In the genomic region with DNA sequence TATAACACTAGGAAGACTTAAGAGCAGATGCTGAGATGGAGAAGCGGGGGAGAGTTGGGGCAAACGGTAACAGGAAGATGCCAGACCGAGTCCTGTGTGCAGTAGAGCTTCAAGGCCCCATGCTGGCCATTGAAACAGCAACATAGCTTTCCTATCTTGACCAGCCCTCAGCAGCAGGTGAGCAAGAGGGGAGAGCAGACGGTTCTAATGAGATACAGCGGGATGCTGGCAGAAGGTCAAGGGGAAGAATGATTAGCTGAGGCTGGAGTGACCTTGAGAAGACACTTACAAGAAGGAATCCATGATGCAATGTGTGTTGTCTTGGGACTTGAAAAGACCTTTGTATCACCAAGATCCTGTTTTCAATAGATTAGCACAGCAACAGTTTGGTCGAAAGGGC, we compare ENCODE assay signal across 20 mouse cellular contexts. TPM values are rescaled to one million over a fixed set of nuclear protein-coding genes. Genes with fewer than 3 reads are reported as not detected.
DNase-seq lines count a peak whose midpoint lies in the region; ATAC-seq and TF ChIP-seq lines count a peak whose summit lies in the region.
"Had no signal": no experiment of that assay in that cellular context is flagged by ENCODE, and none has a peak within 500 bp of the region (broad histone marks: within the 10 kb centered on the region; RNA-seq: fewer than 3 reads in every experiment).

No protein-coding gene starts in this region.

- H3K27me3 ChIP-seq in midbrain, postnatal 0 days (ENCODE audit: insufficient read depth, low read length), result no peaks in the 10 kb centered on the region
- no peaks in the 10 kb centered on the region for H3K27me3 ChIP-seq in midbrain, embryonic 16.5 days (ENCODE audit: control insufficient read depth, insufficient read depth, low read depth, low read length)
- H3K27me3 ChIP-seq in kidney, embryonic 16.5 days (ENCODE audit: insufficient read depth, low read length), result no peaks in the 10 kb centered on the region
- H3K27me3 ChIP-seq: embryonic facial prominence, embryonic 12.5 days; heart, embryonic 12.5 days; hindbrain, embryonic 15.5 days had no signal

- 71% methylated on average over 6 of the region's 6 CpGs for WGBS in midbrain, postnatal 0 days
- WGBS in midbrain, embryonic 16.5 days, result 81% methylated on average over 6 of the region's 6 CpGs
- WGBS in kidney, embryonic 16.5 days, result 78% methylated on average over 6 of the region's 6 CpGs

- no peaks in the 10 kb centered on the region for H3K36me3 ChIP-seq in midbrain, postnatal 0 days (ENCODE audit: insufficient read depth, low read length)
- no peaks in the 10 kb centered on the region for H3K36me3 ChIP-seq in midbrain, embryonic 16.5 days (ENCODE audit: control insufficient read depth, insufficient read depth, low read length)
- no peaks in the 10 kb centered on the region for H3K36me3 ChIP-seq in kidney, embryonic 16.5 days (ENCODE audit: insufficient read depth, low read length)
- H3K36me3 ChIP-seq: embryonic facial prominence, embryonic 12.5 days; G1E; heart, embryonic 12.5 days; hindbrain, embryonic 10.5 days; hindbrain, embryonic 15.5 days had no signal

- no peak for TF ChIP-seq CTCF in midbrain, postnatal 0 days (IDR thresholded peaks at IDR 0.05)

- no peaks in the 10 kb centered on the region for H3K9me3 ChIP-seq in midbrain, postnatal 0 days (ENCODE audit: low read length)
- H3K9me3 ChIP-seq in midbrain, embryonic 16.5 days (replicated peaks; ENCODE audit: control insufficient read depth, low read length, poor library complexity, severe bottlenecking), result no peaks in the 10 kb centered on the region
- H3K9me3 ChIP-seq in kidney, embryonic 16.5 days (ENCODE audit: low read length), result no peaks in the 10 kb centered on the region
- H3K9me3 ChIP-seq: embryonic facial prominence, embryonic 12.5 days; G1E; heart, embryonic 12.5 days; hindbrain, embryonic 10.5 days; hindbrain, embryonic 15.5 days had no signal

- no peak overlapping the region for H3K9ac ChIP-seq in midbrain, postnatal 0 days (replicated peaks; ENCODE audit: low read length, poor library complexity, severe bottlenecking)
- no peak overlapping the region for H3K9ac ChIP-seq in midbrain, embryonic 16.5 days (ENCODE audit: low read depth, low read length)
- H3K9ac ChIP-seq in kidney, embryonic 16.5 days (replicated peaks; ENCODE audit: low read length), result no peak overlapping the region
- H3K9ac ChIP-seq: embryonic facial prominence, embryonic 12.5 days; heart, embryonic 12.5 days; hindbrain, embryonic 15.5 days had no signal

- no peak overlapping the region for H3K4me3 ChIP-seq in midbrain, postnatal 0 days (ENCODE audit: low read depth, low read length)
- no peak overlapping the region for H3K4me3 ChIP-seq in midbrain, embryonic 16.5 days (ENCODE audit: low read depth, low read length)
- no peak overlapping the region for H3K4me3 ChIP-seq in kidney, embryonic 16.5 days (ENCODE audit: low read length)
- H3K4me3 ChIP-seq: embryonic facial prominence, embryonic 12.5 days; heart, embryonic 12.5 days; hindbrain, embryonic 10.5 days; hindbrain, embryonic 15.5 days had no signal

- no peak overlapping the region for H3K27ac ChIP-seq in midbrain, postnatal 0 days (ENCODE audit: low read depth, low read length)
- no peak overlapping the region for H3K27ac ChIP-seq in midbrain, embryonic 16.5 days (ENCODE audit: low read length)
- no peak overlapping the region for H3K27ac ChIP-seq in kidney, embryonic 16.5 days (ENCODE audit: low read length)
- H3K27ac ChIP-seq: embryonic facial prominence, embryonic 12.5 days; hindbrain, embryonic 10.5 days; hindbrain, embryonic 15.5 days had no signal

- H3K4me1 ChIP-seq in midbrain, postnatal 0 days (ENCODE audit: insufficient read depth, low read length), result no peaks in the 10 kb centered on the region
- no peaks in the 10 kb centered on the region for H3K4me1 ChIP-seq in midbrain, embryonic 16.5 days (ENCODE audit: control insufficient read depth, insufficient read depth, low read length)
- H3K4me1 ChIP-seq in kidney, embryonic 16.5 days (ENCODE audit: insufficient read depth, low read length), result no peaks in the 10 kb centered on the region
- H3K4me1 ChIP-seq: embryonic facial prominence, embryonic 12.5 days; heart, embryonic 12.5 days; hindbrain, embryonic 15.5 days had no signal

- DNase-seq in cerebellum, adult 11 months, result peak; percentile 15
- DNase-seq in midbrain, postnatal 0 days (ENCODE audit: low spot score), result peak; percentile 48
- peak; percentile 88 to 90 for DNase-seq in cerebellum, postnatal 10 days
- no peak for DNase-seq in heart, adult 11 months
- no peak for DNase-seq in thymus, postnatal 4 days
- DNase-seq: adrenal gland, postnatal 14 days; B cell, adult 2 months; gastrocnemius, postnatal 10 days had no signal

- no peak; the same call in 1 of the 2 replicates for ATAC-seq in cerebellum, adult (ENCODE audit: insufficient number of reproducible peaks, low FRiP score, low TSS enrichment)
- no peak for ATAC-seq in midbrain, postnatal 0 days (ENCODE audit: low FRiP score)
- no peak for ATAC-seq in midbrain, embryonic 16.5 days
- ATAC-seq in kidney, embryonic 16.5 days (ENCODE audit: low FRiP score, low TSS enrichment), result no peak
- ATAC-seq: CD4-positive, CD25-positive, alpha-beta regulatory T cell, adult 4 months; forebrain, embryonic 16.5 days; inflammation-experienced regulatory T-cells, adult 6 months; intestine, postnatal 0 days had no signal

- no peak overlapping the region for H3K4me2 ChIP-seq in midbrain, postnatal 0 days (ENCODE audit: low read depth, low read length, poor library complexity, severe bottlenecking)
- no peak overlapping the region for H3K4me2 ChIP-seq in midbrain, embryonic 16.5 days (ENCODE audit: low read length)
- H3K4me2 ChIP-seq in kidney, embryonic 16.5 days (replicated peaks; ENCODE audit: low read depth, low read length), result no peak overlapping the region
- H3K4me2 ChIP-seq: embryonic facial prominence, embryonic 12.5 days; heart, embryonic 12.5 days; hindbrain, embryonic 15.5 days had no signal

RNA-seq across cellular contexts. Expression of a gene that starts 39.2 kb away (rescaled TPM):
- 75.0 and 95.9 TPM in 2 replicates for total RNA-seq in midbrain, postnatal 0 days (2014; rRNA removed)
- polyA plus RNA-seq in midbrain, postnatal 0 days (2015; fragmentation: Nextera tagmentation; extraction: Ambion mirVana), result 109 and 122 TPM in 2 replicates
- polyA plus RNA-seq in midbrain, embryonic 16.5 days (2015; fragmentation: Nextera tagmentation; extraction: Ambion mirVana), result 138 and 141 TPM in 2 replicates
- polyA plus RNA-seq in kidney, embryonic 16.5 days (2015; fragmentation: Nextera tagmentation; extraction: Ambion mirVana), result 105 and 108 TPM in 2 replicates

Comparison
In these comparisons a context has a peak if more than half of its experiments do, and no peak if none do; other contexts are left out.
1. DNase-seq: peak in cerebellum, adult 11 months (single experiment), midbrain, postnatal 0 days (single experiment) and cerebellum, postnatal 10 days (2 of 2); none in heart, adult 11 months (single experiment) and thymus, postnatal 4 days (single experiment).